Mouse (Mus musculus): ENCODE data around the gene Rps27rt. TPM values are rescaled to one million over a fixed set of nuclear protein-coding genes. Genes with fewer than 3 reads are reported as not detected.

Rps27rt gene
- total RNA-seq, 2 experiments from 2014 or later: 31.5 to 43.7 TPM

Other genes with a start within 250 kb of the Rps27rt start
- gene Cmtm7, start 200.9 kb downstream of the Rps27rt start, total RNA-seq (2021): 1 to 10 TPM; 3.6 to 5.0 TPM
- gene Cmtm8, start 138.6 kb downstream of the Rps27rt start, total RNA-seq (2021): 1 to 10 TPM; 1.5 to 1.9 TPM
- 10 to 100 TPM; 83.6 to 91.5 TPM for gene Gpd1l, start 48.8 kb downstream of the Rps27rt start, total RNA-seq (2021)
- gene Osbpl10, start 4.2 kb downstream of the Rps27rt start, total RNA-seq (2021): 10 to 100 TPM; 48.5 to 48.9 TPM